Mouse (Mus musculus) gastrocnemius, postnatal 4 days (tissue): Measurements from ENCODE around the gene Zfp354c. TPM values are rescaled to one million over a fixed set of nuclear protein-coding genes. Genes with fewer than 3 reads are reported as not detected.

ENCODE experiments used
- DNase-seq, 2 experiments: peaks; one replicate each; pipeline ENCODE4 v3.0.0; 2021 to 2022; ENCODE audit warnings: low spot score in 2 of 2, mixed read lengths in 2 of 2
- long read RNA-seq, 2 experiments: library from polyadenylated mRNA; stranded (forward); transcript quantifications; one replicate each; pipeline ENCODE4 v2.0.0; 2021
- total RNA-seq, 2 experiments: library from RNA; stranded (reverse); gene quantifications; 2 replicates each; pipeline ENCODE4 v1.2.3; 2021

Gene Zfp354c
- 10 to 100 TPM; 20.5 to 25.4 TPM for total RNA-seq
- long read RNA-seq, experiment 1, full-length matches to known transcripts, result 2 of 17 reads
- long read RNA-seq, experiment 1, partial matches to known transcripts, result 4 of 17 reads
- long read RNA-seq, experiment 1, other reads (novel, unspliced or antisense), result 11 of 17 reads
- long read RNA-seq, experiment 2, full-length matches to known transcripts, result 9 of 27 reads
- long read RNA-seq, experiment 2, partial matches to known transcripts, result 3 of 27 reads
- long read RNA-seq, experiment 2, other reads (novel, unspliced or antisense), result 15 of 27 reads

- DNase-seq, result peak; percentile 70 to 88
Measured at GRCm38 (mm10) chr11:50827010-50827953, at the start of gene Zfp354c. Gene Zfp354c, minus strand, starts transcription at chr11:50827724.

- DNase-seq, result no peak
Measured at GRCm38 (mm10) chr11:50850989-50851601, 23.6 kb upstream of the Zfp354c start.

DNA sequence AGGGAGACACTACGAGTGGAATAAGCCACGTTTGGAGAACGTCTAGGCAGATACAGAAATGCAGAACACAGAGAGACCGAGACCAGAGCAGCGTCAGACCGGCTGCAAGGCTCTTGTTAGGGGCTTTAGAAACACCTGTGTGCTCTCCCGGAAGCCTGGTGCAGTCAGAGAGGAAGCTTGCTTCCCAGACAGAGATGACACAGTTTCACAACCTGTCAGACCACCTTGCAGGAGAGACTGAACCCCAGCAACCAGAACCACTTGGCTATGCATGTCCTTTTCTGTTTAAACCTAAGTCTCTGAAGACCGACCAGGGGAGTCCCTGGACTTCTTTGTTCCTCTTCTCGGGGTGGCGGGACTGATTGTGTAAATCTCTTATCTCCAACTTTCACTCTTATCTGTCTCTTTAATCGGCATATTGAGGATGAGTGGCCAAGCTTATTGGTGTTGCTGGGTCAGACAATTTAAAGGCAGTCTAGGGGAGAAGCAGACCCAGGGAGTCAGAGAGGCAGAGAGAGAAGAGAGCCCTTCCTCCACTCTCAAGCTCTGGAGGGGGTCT is 22.7 kb upstream of the Zfp354c start, which contains the start of gene Grm6:
Gene Grm6, plus strand, starts transcription at position 509 of the 559 bp plus-strand sequence.
- no peak for DNase-seq

DNA sequence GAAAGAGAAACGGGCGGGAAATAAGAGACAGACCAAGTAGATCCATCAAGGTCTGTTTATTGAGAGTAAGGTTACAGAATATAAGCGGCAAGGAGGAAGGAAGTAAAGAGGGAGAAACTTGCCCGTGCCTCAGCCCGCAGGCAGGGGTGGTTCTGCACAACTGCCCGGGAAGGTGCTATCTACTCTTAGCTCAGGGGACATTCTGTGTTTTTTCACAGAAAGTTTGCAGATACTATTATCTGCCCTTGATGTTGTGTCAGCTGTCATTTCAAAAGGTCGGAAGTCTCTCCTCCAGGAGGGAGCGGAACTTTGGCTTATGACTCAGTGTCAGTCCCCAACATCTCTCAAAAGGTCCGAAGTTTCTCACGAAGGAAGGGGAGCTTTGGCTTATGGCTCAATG is 21.8 kb upstream of the Zfp354c start:
- DNase-seq, result no peak

DNA sequence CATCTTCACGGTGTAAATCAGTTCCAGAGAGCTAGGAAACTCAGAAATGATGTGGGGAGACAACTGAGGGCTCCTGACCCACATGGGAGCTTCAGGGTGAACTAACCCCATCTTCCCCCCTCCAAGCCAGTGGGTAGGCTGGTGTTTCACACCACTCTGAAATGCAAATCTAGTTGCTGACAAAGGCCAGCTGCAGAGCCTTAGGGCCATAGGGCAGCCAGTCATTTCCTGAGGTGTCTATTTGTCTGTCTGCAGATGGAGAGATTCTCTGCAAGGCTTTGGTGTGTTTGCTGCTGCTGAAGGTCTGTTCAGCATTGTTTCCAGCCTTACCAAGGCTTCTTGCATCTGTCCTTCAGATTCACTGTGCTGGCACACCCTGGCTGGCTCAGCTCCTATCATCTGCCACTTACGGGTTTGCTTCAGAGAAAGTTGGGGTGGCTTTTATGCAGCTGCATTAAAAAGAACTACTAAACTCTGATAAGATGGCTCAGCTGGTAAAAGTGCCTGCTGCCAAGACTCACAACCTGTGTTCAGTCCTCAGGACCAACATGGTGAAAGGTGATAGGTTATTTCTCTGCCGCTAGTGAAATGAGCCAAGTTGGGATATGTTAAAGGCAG is 21.1 kb upstream of the Zfp354c start:
- no peak for DNase-seq

- no peak for DNase-seq
Measured at GRCm38 (mm10) chr11:50847047-50847446, 19.5 kb upstream of the Zfp354c start.

- DNase-seq, result no peak
Measured at GRCm38 (mm10) chr11:50845951-50846350, 18.4 kb upstream of the Zfp354c start.

GRCm38 (mm10) chr11:50841023-50841735 is 13.7 kb upstream of the Zfp354c start, which contains the start of gene Zfp879:
Gene Zfp879, minus strand, starts transcription at chr11:50841552.
- peak; percentile 70 to 83 for DNase-seq

- no peak for DNase-seq
Measured at GRCm38 (mm10) chr11:50835727-50836126, 8.2 kb upstream of the Zfp354c start.

DNA sequence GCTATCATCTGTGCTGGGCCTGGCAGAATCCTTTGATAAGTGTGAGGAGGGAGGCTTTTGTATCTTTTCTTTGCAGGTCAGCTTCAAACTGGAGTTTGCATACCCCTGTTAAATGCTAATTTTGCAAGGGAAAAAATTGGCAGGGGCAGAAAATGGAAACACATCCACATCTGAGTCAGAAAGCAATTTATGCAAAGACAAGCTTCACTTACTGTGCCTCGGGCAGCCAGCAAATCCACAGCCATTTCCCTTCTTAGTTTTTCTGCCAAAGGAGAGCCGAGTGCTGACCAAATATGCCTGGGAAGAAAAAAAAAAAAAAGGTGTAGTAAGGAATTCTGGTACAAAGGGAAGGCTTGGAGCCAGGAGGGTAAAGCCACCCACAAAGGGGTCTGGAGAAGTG is 1.3 kb downstream of the Zfp354c start:
- DNase-seq, result no peak

GRCm38 (mm10) chr11:50814233-50814632 is 13.3 kb downstream of the Zfp354c start:
- DNase-seq, result no peak

- no peak for DNase-seq
Measured at GRCm38 (mm10) chr11:50798836-50799235, 28.7 kb downstream of the Zfp354c start.

DNA sequence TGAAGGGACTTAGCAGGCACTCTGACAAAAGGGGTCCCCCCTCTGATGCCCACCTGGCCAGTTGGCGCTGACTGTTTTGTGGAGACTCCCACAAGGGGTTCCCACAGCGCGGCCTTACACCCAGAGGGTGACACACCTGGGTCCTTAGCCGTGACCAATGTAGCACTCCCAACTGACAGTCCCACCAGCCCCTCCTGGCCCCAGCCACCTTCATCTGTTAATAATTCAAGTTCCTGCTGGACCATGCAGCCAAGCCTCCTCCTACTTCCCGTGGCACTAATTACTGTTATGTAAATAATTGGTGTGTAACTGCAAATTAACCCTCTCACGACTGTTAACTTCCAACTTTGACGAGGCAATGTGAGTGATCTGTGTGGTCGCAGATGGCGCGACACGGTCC is 29.9 kb downstream of the Zfp354c start:
- DNase-seq, result no peak

GRCm38 (mm10) chr11:50771006-50771405 is 56.5 kb downstream of the Zfp354c start:
- no peak for DNase-seq

GRCm38 (mm10) chr11:50768995-50769749 is 58.4 kb downstream of the Zfp354c start:
- DNase-seq, result peak; percentile 78 to 85

- peak in 1 of 2 experiments; percentile 28 for DNase-seq
Measured at GRCm38 (mm10) chr11:50767039-50767438, 60.5 kb downstream of the Zfp354c start.

DNA sequence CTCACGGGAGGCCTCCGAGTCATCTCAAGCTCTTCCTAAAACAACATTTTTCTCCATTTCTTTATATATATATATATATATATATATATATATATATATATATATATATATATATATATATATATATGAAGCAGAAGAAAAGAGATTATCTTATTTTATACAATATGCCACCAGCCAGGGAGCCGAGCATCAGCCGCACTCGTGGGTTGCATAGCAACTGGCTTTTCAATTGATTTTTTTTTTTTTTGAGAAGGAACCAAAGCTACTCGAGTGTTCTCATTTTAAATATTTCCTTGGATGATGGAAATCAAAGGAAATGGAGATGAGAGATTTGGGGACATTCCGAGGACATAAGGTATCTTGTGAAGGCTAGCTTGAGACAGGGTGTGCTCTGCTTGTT is 61.1 kb downstream of the Zfp354c start:
- no peak for DNase-seq
